Mouse (Mus musculus) heart, adult 11 months (tissue): ENCODE data around the gene Zfp982.
A peak's percentile ranks its signal among the peaks of the same experiment; 100 is the strongest.
"Not testable (repeated sequence)": the region's sequence is repeated elsewhere in the genome, so short reads cannot be mapped to it uniquely, and the experiment has no call there.

Experiments
- DNase-seq: peaks from one replicate; pipeline ENCODE4 v3.0.0; 2022

Gene Zfp982

GRCm38 (mm10) chr4:147492117-147492516, at the start of gene Zfp982:
Zfp982 (plus strand) TSS chr4:147492417.
- not testable (repeated sequence) for DNase-seq

- peak; percentile 96 for DNase-seq
These were observed 49.3 kb upstream of the Zfp982 start for GRCm38 (mm10) chr4:147442649-147443553.

GRCm38 (mm10) chr4:147443554-147443927, 48.7 kb upstream of the Zfp982 start:
- DNase-seq = peak; percentile 92

GRCm38 (mm10) chr4:147445371-147445770, 46.8 kb upstream of the Zfp982 start:
- DNase-seq = not testable (repeated sequence)

- no peak for DNase-seq
These were observed 43.9 kb upstream of the Zfp982 start for GRCm38 (mm10) chr4:147448358-147448757.

GRCm38 (mm10) chr4:147449099-147449581, 43.1 kb upstream of the Zfp982 start:
- peak; percentile 89 for DNase-seq

GRCm38 (mm10) chr4:147449986-147450385, 42.2 kb upstream of the Zfp982 start:
- DNase-seq = not testable (repeated sequence)

- peak; percentile 77 for DNase-seq
These were observed 25.0 kb upstream of the Zfp982 start for GRCm38 (mm10) chr4:147467207-147467606.

GRCm38 (mm10) chr4:147498772-147499613, 6.8 kb downstream of the Zfp982 start:
- not testable (repeated sequence) for DNase-seq

GRCm38 (mm10) chr4:147509174-147509573, 17.0 kb downstream of the Zfp982 start:
- DNase-seq = no peak

GRCm38 (mm10) chr4:147518981-147519380, 26.8 kb downstream of the Zfp982 start:
- DNase-seq = peak; percentile 91

- DNase-seq = peak; percentile 74
These were observed 27.9 kb downstream of the Zfp982 start for GRCm38 (mm10) chr4:147520100-147520499.

- DNase-seq = peak; percentile 84
These were observed 32.9 kb downstream of the Zfp982 start for GRCm38 (mm10) chr4:147525125-147525524.

- peak; percentile 29 for DNase-seq
These were observed 38.1 kb downstream of the Zfp982 start for GRCm38 (mm10) chr4:147530366-147530765.

GRCm38 (mm10) chr4:147535916-147536315, 43.7 kb downstream of the Zfp982 start:
- peak; percentile 78 for DNase-seq

- peak; percentile 84 for DNase-seq
These were observed 45.5 kb downstream of the Zfp982 start for GRCm38 (mm10) chr4:147537702-147538101.

GRCm38 (mm10) chr4:147539918-147540317, 47.7 kb downstream of the Zfp982 start, which contains the start of gene Gm16503:
Gm16503 (plus strand) TSS chr4:147540218.
- not testable (repeated sequence) for DNase-seq

GRCm38 (mm10) chr4:147541105-147541504, 48.9 kb downstream of the Zfp982 start:
- peak; percentile 68 for DNase-seq

- DNase-seq = peak; percentile 96
These were observed 60.9 kb downstream of the Zfp982 start, which contains the start of gene Zfp985 for GRCm38 (mm10) chr4:147553071-147553470. Zfp985 (plus strand) TSS chr4:147553277.

- DNase-seq = peak; percentile 33
These were observed 62.1 kb downstream of the Zfp982 start for GRCm38 (mm10) chr4:147554361-147554760.

- DNase-seq = peak; percentile 93
These were observed 64.7 kb downstream of the Zfp982 start for GRCm38 (mm10) chr4:147556921-147557320.

- DNase-seq = peak; percentile 41
These were observed 65.8 kb downstream of the Zfp982 start for GRCm38 (mm10) chr4:147558011-147558410.

GRCm38 (mm10) chr4:147559096-147559495, 66.9 kb downstream of the Zfp982 start:
- DNase-seq = peak; percentile 91
